Comparison of ENCODE assay signal across 30 mouse cellular contexts in the genomic region with DNA sequence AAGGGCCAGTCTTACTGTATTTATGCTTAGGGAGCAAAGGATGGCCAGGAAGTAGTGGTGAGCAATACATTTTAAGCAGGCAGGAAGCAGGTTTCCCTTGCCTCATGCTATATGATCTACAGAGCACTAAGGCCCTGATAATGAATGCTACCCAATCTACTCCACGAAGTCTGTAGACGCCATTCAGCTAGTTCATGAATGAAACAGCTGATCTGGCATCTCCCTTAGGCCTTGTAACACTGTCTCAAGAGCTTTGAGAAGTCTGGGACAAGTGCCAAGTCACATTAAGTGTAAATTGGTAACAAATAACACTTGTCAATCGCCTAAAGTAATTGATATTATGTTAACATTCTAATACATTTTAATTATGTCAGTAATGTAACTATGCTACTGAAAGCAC.
DNase-seq lines count a peak whose midpoint lies in the region; ATAC-seq and TF ChIP-seq lines count a peak whose summit lies in the region.
"Had no signal": no experiment of that assay in that cellular context is flagged by ENCODE, and none has a peak within 500 bp of the region (broad histone marks: within the 10 kb centered on the region; RNA-seq: fewer than 3 reads in every experiment).

No protein-coding gene starts in this region.

- no peaks in the 10 kb centered on the region for H3K9me3 ChIP-seq in embryonic facial prominence, embryonic 14.5 days (ENCODE audit: control insufficient read depth, low read length)
- no peaks in the 10 kb centered on the region for H3K9me3 ChIP-seq in embryonic facial prominence, embryonic 10.5 days
- H3K9me3 ChIP-seq in midbrain, embryonic 13.5 days = no peaks in the 10 kb centered on the region
- H3K9me3 ChIP-seq in midbrain, embryonic 15.5 days = no peaks in the 10 kb centered on the region
- H3K9me3 ChIP-seq in forebrain, postnatal 0 days (ENCODE audit: low read length) = no peaks in the 10 kb centered on the region
- H3K9me3 ChIP-seq: embryonic facial prominence, embryonic 15.5 days; heart, embryonic 10.5 days; heart, embryonic 15.5 days; midbrain, embryonic 10.5 days; neural tube, embryonic 12.5 days had no signal

- no peak for ATAC-seq in embryonic facial prominence, embryonic 14.5 days (ENCODE audit: low read depth)
- 0 out of 2 replicates have a peak, but pooled peaks have one; percentile 50 for ATAC-seq in midbrain, embryonic 13.5 days
- no peak for ATAC-seq in midbrain, embryonic 15.5 days (replicated peaks)
- ATAC-seq in forebrain, postnatal 0 days = peak; percentile 68
- ATAC-seq: activated CD4-positive, CD25-positive, alpha-beta regulatory T cell, adult 4 months; intestine, embryonic 16.5 days had no signal

- H3K4me1 ChIP-seq in embryonic facial prominence, embryonic 14.5 days (ENCODE audit: control insufficient read depth, insufficient read depth, low read length) = no peaks in the 10 kb centered on the region
- no peaks in the 10 kb centered on the region for H3K4me1 ChIP-seq in embryonic facial prominence, embryonic 10.5 days
- H3K4me1 ChIP-seq in midbrain, embryonic 13.5 days (replicated peaks) = no peaks in the 10 kb centered on the region
- no peaks in the 10 kb centered on the region for H3K4me1 ChIP-seq in midbrain, embryonic 15.5 days
- no peaks in the 10 kb centered on the region for H3K4me1 ChIP-seq in forebrain, postnatal 0 days (ENCODE audit: insufficient read depth)
- H3K4me1 ChIP-seq: embryonic facial prominence, embryonic 15.5 days; heart, embryonic 10.5 days; heart, embryonic 15.5 days; midbrain, embryonic 10.5 days; neural tube, embryonic 12.5 days had no signal

- H3K36me3 ChIP-seq in embryonic facial prominence, embryonic 14.5 days (ENCODE audit: control insufficient read depth, insufficient read depth, low read length) = no peaks in the 10 kb centered on the region
- no peaks in the 10 kb centered on the region for H3K36me3 ChIP-seq in embryonic facial prominence, embryonic 10.5 days (replicated peaks)
- H3K36me3 ChIP-seq in midbrain, embryonic 13.5 days = no peaks in the 10 kb centered on the region
- H3K36me3 ChIP-seq in midbrain, embryonic 15.5 days (replicated peaks) = no peaks in the 10 kb centered on the region
- H3K36me3 ChIP-seq in forebrain, postnatal 0 days (ENCODE audit: insufficient read depth) = no peaks in the 10 kb centered on the region
- H3K36me3 ChIP-seq: embryonic facial prominence, embryonic 15.5 days; heart, embryonic 10.5 days; heart, embryonic 15.5 days; midbrain, embryonic 10.5 days; neural tube, embryonic 12.5 days had no signal

- H3K27me3 ChIP-seq in embryonic facial prominence, embryonic 14.5 days (replicated peaks; ENCODE audit: control insufficient read depth, insufficient read depth, low read length) = no peaks in the 10 kb centered on the region
- no peaks in the 10 kb centered on the region for H3K27me3 ChIP-seq in embryonic facial prominence, embryonic 10.5 days (replicated peaks; ENCODE audit: low read depth, poor library complexity, severe bottlenecking)
- no peaks in the 10 kb centered on the region for H3K27me3 ChIP-seq in midbrain, embryonic 13.5 days
- no peaks in the 10 kb centered on the region for H3K27me3 ChIP-seq in midbrain, embryonic 15.5 days (replicated peaks)
- no peaks in the 10 kb centered on the region for H3K27me3 ChIP-seq in forebrain, postnatal 0 days (ENCODE audit: insufficient read depth, low read length)
- H3K27me3 ChIP-seq: CH12.LX; embryonic facial prominence, embryonic 15.5 days; heart, embryonic 15.5 days; neural tube, embryonic 12.5 days had no signal

- no peak overlapping the region for H3K4me3 ChIP-seq in embryonic facial prominence, embryonic 14.5 days (ENCODE audit: low read depth, low read length)
- no peak overlapping the region for H3K4me3 ChIP-seq in embryonic facial prominence, embryonic 10.5 days
- H3K4me3 ChIP-seq in midbrain, embryonic 13.5 days (replicated peaks) = no peak overlapping the region
- no peak overlapping the region for H3K4me3 ChIP-seq in midbrain, embryonic 15.5 days
- no peak overlapping the region for H3K4me3 ChIP-seq in forebrain, postnatal 0 days (ENCODE audit: low read depth, low read length)
- H3K4me3 ChIP-seq: embryonic facial prominence, embryonic 15.5 days; heart, embryonic 10.5 days; heart, embryonic 15.5 days; midbrain, embryonic 10.5 days; neural tube, embryonic 12.5 days had no signal

- no peak overlapping the region for H3K9ac ChIP-seq in embryonic facial prominence, embryonic 14.5 days (ENCODE audit: low read depth, low read length)
- H3K9ac ChIP-seq in midbrain, embryonic 13.5 days (replicated peaks) = no peak overlapping the region
- no peak overlapping the region for H3K9ac ChIP-seq in midbrain, embryonic 15.5 days
- no peak overlapping the region for H3K9ac ChIP-seq in forebrain, postnatal 0 days
- H3K9ac ChIP-seq: embryonic facial prominence, embryonic 15.5 days; heart, embryonic 15.5 days; liver, embryonic 14.5 days; lung, embryonic 14.5 days; neural tube, embryonic 12.5 days had no signal

- H3K27ac ChIP-seq in embryonic facial prominence, embryonic 14.5 days (replicated peaks; ENCODE audit: low read depth, low read length) = no peak overlapping the region
- H3K27ac ChIP-seq in embryonic facial prominence, embryonic 10.5 days (replicated peaks) = no peak overlapping the region
- no peak overlapping the region for H3K27ac ChIP-seq in midbrain, embryonic 13.5 days
- H3K27ac ChIP-seq in midbrain, embryonic 15.5 days = no peak overlapping the region
- no peak overlapping the region for H3K27ac ChIP-seq in forebrain, postnatal 0 days (ENCODE audit: low read depth, low read length)
- H3K27ac ChIP-seq: embryonic facial prominence, embryonic 15.5 days; heart, embryonic 10.5 days; heart, embryonic 15.5 days; liver, embryonic 14.5 days; midbrain, embryonic 10.5 days; neural tube, embryonic 12.5 days had no signal

- DNase-seq in embryonic facial prominence, embryonic 14.5 days (ENCODE audit: low spot score) = peak; percentile 40
- DNase-seq in embryonic facial prominence, embryonic 10.5 days (ENCODE audit: low spot score) = no peak
- DNase-seq in retina, postnatal 1 day = peak; percentile 8
- DNase-seq in retina, embryonic 14.5 days (ENCODE audit: low spot score) = no peak
- peak; percentile 46 for DNase-seq in forebrain, postnatal 0 days
- DNase-seq in thymus, postnatal 4 days = no peak
- DNase-seq: adrenal gland, adult 8-10 months; cerebellum, adult 11-12 months; cerebellum, adult 9-11 months; gastrocnemius, postnatal 25 days; heart, adult 11 months; kidney, adult 8-10 months; kidney, postnatal 10 days; layer of hippocampus, adult 9-11 months; liver; lung, embryonic 14.5 days; right cerebral cortex, adult 18-20 months; spleen, adult 18-20 months; thymus, postnatal 14 days had no signal

- 34% methylated on average over 3 of the region's 3 CpGs for WGBS in embryonic facial prominence, embryonic 14.5 days
- WGBS in embryonic facial prominence, embryonic 10.5 days = 76% methylated on average over 3 of the region's 3 CpGs
- WGBS in midbrain, embryonic 13.5 days = 53% methylated on average over 3 of the region's 3 CpGs
- 36% methylated on average over 3 of the region's 3 CpGs for WGBS in midbrain, embryonic 15.5 days
- 7% methylated on average over 3 of the region's 3 CpGs for WGBS in forebrain, postnatal 0 days

- TF ChIP-seq CTCF in forebrain, postnatal 0 days (IDR thresholded peaks at IDR 0.05; ENCODE audit: low read depth) = no peak

- H3K4me2 ChIP-seq in embryonic facial prominence, embryonic 14.5 days (ENCODE audit: low read depth, low read length) = no peak overlapping the region
- H3K4me2 ChIP-seq in midbrain, embryonic 13.5 days (replicated peaks) = no peak overlapping the region
- H3K4me2 ChIP-seq in midbrain, embryonic 15.5 days = no peak overlapping the region
- no peak overlapping the region for H3K4me2 ChIP-seq in forebrain, postnatal 0 days (ENCODE audit: low read depth)
- H3K4me2 ChIP-seq: embryonic facial prominence, embryonic 15.5 days; heart, embryonic 15.5 days; lung, embryonic 14.5 days; neural tube, embryonic 12.5 days had no signal

Comparison
In these comparisons a context has a peak if more than half of its experiments do, and no peak if none do; other contexts are left out.
1. ATAC-seq: peak in midbrain, embryonic 13.5 days (single experiment) and forebrain, postnatal 0 days (single experiment); none in embryonic facial prominence, embryonic 14.5 days (single experiment) and midbrain, embryonic 15.5 days (single experiment).
2. DNase-seq: peak in embryonic facial prominence, embryonic 14.5 days (single experiment), retina, postnatal 1 day (single experiment) and forebrain, postnatal 0 days (single experiment); none in embryonic facial prominence, embryonic 10.5 days (single experiment), retina, embryonic 14.5 days (single experiment) and thymus, postnatal 4 days (single experiment).